Mouse (Mus musculus) lung, postnatal 25 days (tissue): ENCODE measurements around the gene Prickle4.

Experiments used
- DNase-seq: peaks from one replicate; pipeline ENCODE4 v3.0.0; 2022; ENCODE audit warnings: low spot score

Gene Prickle4

GRCm38 (mm10) chr17:47694503-47695336, at the start of gene Prickle4:
Gene Prickle4, minus strand, starts transcription at chr17:47694736.
- DNase-seq, result peak; percentile 95

- DNase-seq, result no peak
Observed at GRCm38 (mm10) chr17:47744086-47744485, 49.5 kb upstream of the Prickle4 start.

GRCm38 (mm10) chr17:47742991-47743734, 48.6 kb upstream of the Prickle4 start:
- DNase-seq, result no peak

- DNase-seq, result no peak
Observed at GRCm38 (mm10) chr17:47740186-47740585, 45.6 kb upstream of the Prickle4 start.

- DNase-seq, result peak; percentile 47
Observed at GRCm38 (mm10) chr17:47738879-47739798, 44.6 kb upstream of the Prickle4 start.

- DNase-seq, result peak; percentile 66
Observed at GRCm38 (mm10) chr17:47738066-47738878, 43.7 kb upstream of the Prickle4 start.

GRCm38 (mm10) chr17:47737271-47738065, 42.9 kb upstream of the Prickle4 start:
- peak; percentile 93 for DNase-seq

GRCm38 (mm10) chr17:47736856-47737255, 42.3 kb upstream of the Prickle4 start, which contains the start of gene Tfeb:
Gene Tfeb, plus strand, starts transcription at chr17:47737030.
- DNase-seq, result peak; percentile 97

- DNase-seq, result no peak
Observed at GRCm38 (mm10) chr17:47735553-47736100, 41.1 kb upstream of the Prickle4 start.

GRCm38 (mm10) chr17:47730633-47731575, 36.4 kb upstream of the Prickle4 start:
- peak; percentile 28 for DNase-seq

GRCm38 (mm10) chr17:47726566-47726965, 32.0 kb upstream of the Prickle4 start, which contains the start of gene Pgc:
Gene Pgc, plus strand, starts transcription at chr17:47726842.
- no peak for DNase-seq

- DNase-seq, result no peak
Observed at GRCm38 (mm10) chr17:47721183-47721582, 26.6 kb upstream of the Prickle4 start.

GRCm38 (mm10) chr17:47715037-47715436, 20.5 kb upstream of the Prickle4 start:
- DNase-seq, result no peak

- no peak for DNase-seq
Observed at GRCm38 (mm10) chr17:47712889-47713571, 18.5 kb upstream of the Prickle4 start.

- DNase-seq, result no peak
Observed at GRCm38 (mm10) chr17:47711883-47712282, 17.3 kb upstream of the Prickle4 start.

GRCm38 (mm10) chr17:47710036-47710435, 15.5 kb upstream of the Prickle4 start:
- no peak for DNase-seq

- no peak for DNase-seq
Observed at GRCm38 (mm10) chr17:47708972-47709371, 14.4 kb upstream of the Prickle4 start.

- no peak for DNase-seq
Observed at GRCm38 (mm10) chr17:47707961-47708360, 13.4 kb upstream of the Prickle4 start.
